Mouse (Mus musculus): Measurements from ENCODE around the gene Twf2. TPM values are rescaled to one million over a fixed set of nuclear protein-coding genes. Genes with fewer than 3 reads are reported as not detected.

Gene Twf2
- 100 to 1,000 TPM; 182 to 219 TPM for total RNA-seq (2021)
- 251 and 268 TPM in 2 replicates for polyA plus RNA-seq (2012; rRNA removed)
- long read RNA-seq, transcript Twf2-204 (8 exons, 1,508 nt): major isoform, 95 of 116 reads
- long read RNA-seq, transcript Twf2-201 (9 exons, 1,596 nt): minor isoform, 9 of 116 reads
- long read RNA-seq, partial matches to known transcripts: 2 of 116 reads
- long read RNA-seq, other reads (novel, unspliced or antisense): 10 of 116 reads

- Histone ChIP-seq H3K79me2 (replicated peaks; ENCODE audit: control insufficient read depth, insufficient read depth, low read length) (peaks cover 5% of the 10 kb centered on the region), H3K36me3 (ENCODE audit: control insufficient read depth, insufficient read depth, low read length) (no peaks in the 10 kb centered on the region), H3K9ac (ENCODE audit: low read depth, low read length) (peak within 1 kb of the TSS; percentile 77), H3K27ac (peak within 1 kb of the TSS; percentile 95), H3K4me1 (ENCODE audit: control insufficient read depth, insufficient read depth, low read length) (peaks cover 19% of the 10 kb centered on the region), H3K27me3 (ENCODE audit: control insufficient read depth, insufficient read depth, low read length) (no peaks in the 10 kb centered on the region), H3K4me3 (peak within 1 kb of the TSS; percentile 82)
- peak; percentile 97 to 98 for DNase-seq
- intact Hi-C loops (cut with DNase I): loop anchor here (5.0 kb wide), 1 partner anchor 229 kb away; no protein-coding TSS in a partner anchor
- TF ChIP-seq EP300 (IDR thresholded peaks at IDR 0.05; ENCODE audit: insufficient read depth, low read depth, low read length) (0 out of 2 replicates have a peak, but pooled peaks have one; percentile 5), POLR2A (IDR thresholded peaks at IDR 0.05; ENCODE audit: insufficient read depth, low read depth, low read length) (peak; percentile 77), CTCF (IDR thresholded peaks at IDR 0.05) (no peak)
- WGBS: 2% methylated on average over 39 of the region's 61 CpGs
These were observed at the start of gene Twf2 for GRCm38 (mm10) chr9:106202819-106203636. Twf2 (plus strand) TSS chr9:106203108.

- H3K4me3 ChIP-seq: no peak overlapping the region
- WGBS: 68% methylated on average over 9 of the region's 9 CpGs
- no peak for DNase-seq
- intact Hi-C loops (cut with DNase I): no loop called here
- no peaks in the 10 kb centered on the region for H3K36me3 ChIP-seq (ENCODE audit: control insufficient read depth, insufficient read depth, low read length)
- peaks cover 5% of the 10 kb centered on the region; the same call in 1 of the 2 replicates for H3K27me3 ChIP-seq (ENCODE audit: control insufficient read depth, insufficient read depth, low read length)
- TF ChIP-seq EP300 (IDR thresholded peaks at IDR 0.05; ENCODE audit: insufficient read depth, low read depth, low read length) (no peak), CTCF (IDR thresholded peaks at IDR 0.05) (no peak), POLR2A (IDR thresholded peaks at IDR 0.05; ENCODE audit: insufficient read depth, low read depth, low read length) (no peak)
- no peaks in the 10 kb centered on the region for H3K4me1 ChIP-seq (ENCODE audit: control insufficient read depth, insufficient read depth, low read length)
- H3K27ac ChIP-seq: no peak overlapping the region
- H3K9ac ChIP-seq (ENCODE audit: low read depth, low read length): no peak overlapping the region
- H3K79me2 ChIP-seq (replicated peaks; ENCODE audit: control insufficient read depth, insufficient read depth, low read length): no peaks in the 10 kb centered on the region
These were observed 48.8 kb upstream of the Twf2 start for GRCm38 (mm10) chr9:106154106-106154505.

- 65% methylated on average over 5 of the region's 5 CpGs for WGBS
- Histone ChIP-seq H3K9ac (ENCODE audit: low read depth, low read length) (no peak overlapping the region), H3K79me2 (replicated peaks; ENCODE audit: control insufficient read depth, insufficient read depth, low read length) (no peaks in the 10 kb centered on the region), H3K27me3 (ENCODE audit: control insufficient read depth, insufficient read depth, low read length) (no peaks in the 10 kb centered on the region), H3K4me3 (no peak overlapping the region), H3K27ac (no peak overlapping the region), H3K36me3 (ENCODE audit: control insufficient read depth, insufficient read depth, low read length) (no peaks in the 10 kb centered on the region), H3K4me1 (ENCODE audit: control insufficient read depth, insufficient read depth, low read length) (no peaks in the 10 kb centered on the region; the same call in 1 of the 2 replicates)
- DNase-seq: peak in 1 of 2 experiments; percentile 27
- TF ChIP-seq EP300 (IDR thresholded peaks at IDR 0.05; ENCODE audit: insufficient read depth, low read depth, low read length): no peak
- TF ChIP-seq CTCF (IDR thresholded peaks at IDR 0.05): peak; percentile 78
- intact Hi-C loops (cut with DNase I): loop anchor here (5.0 kb wide), 1 partner anchor 56 kb away; no protein-coding TSS in a partner anchor
These were observed 46.5 kb upstream of the Twf2 start for GRCm38 (mm10) chr9:106156419-106156818.

GRCm38 (mm10) chr9:106156921-106157622, 45.8 kb upstream of the Twf2 start:
- TF ChIP-seq EP300 (IDR thresholded peaks at IDR 0.05; ENCODE audit: insufficient read depth, low read depth, low read length): no peak
- no peak for TF ChIP-seq CTCF (IDR thresholded peaks at IDR 0.05)
- no peak for TF ChIP-seq POLR2A (IDR thresholded peaks at IDR 0.05; ENCODE audit: insufficient read depth, low read depth, low read length)
- Histone ChIP-seq H3K4me3 (no peak overlapping the region), H3K27ac (no peak overlapping the region), H3K9ac (ENCODE audit: low read depth, low read length) (no peak overlapping the region), H3K27me3 (ENCODE audit: control insufficient read depth, insufficient read depth, low read length) (no peaks in the 10 kb centered on the region), H3K4me1 (ENCODE audit: control insufficient read depth, insufficient read depth, low read length) (no peaks in the 10 kb centered on the region; the same call in 1 of the 2 replicates), H3K36me3 (ENCODE audit: control insufficient read depth, insufficient read depth, low read length) (no peaks in the 10 kb centered on the region), H3K79me2 (replicated peaks; ENCODE audit: control insufficient read depth, insufficient read depth, low read length) (no peaks in the 10 kb centered on the region)
- DNase-seq: no peak
- 80% methylated on average over 21 of the region's 21 CpGs for WGBS
- intact Hi-C loops (cut with DNase I): loop anchor here (5.0 kb wide), 1 partner anchor 55 kb away; no protein-coding TSS in a partner anchor

GRCm38 (mm10) chr9:106157623-106157925, 45.3 kb upstream of the Twf2 start:
- Histone ChIP-seq H3K27ac (no peak overlapping the region), H3K79me2 (replicated peaks; ENCODE audit: control insufficient read depth, insufficient read depth, low read length) (no peaks in the 10 kb centered on the region), H3K36me3 (ENCODE audit: control insufficient read depth, insufficient read depth, low read length) (no peaks in the 10 kb centered on the region), H3K4me1 (ENCODE audit: control insufficient read depth, insufficient read depth, low read length) (no peaks in the 10 kb centered on the region; the same call in 1 of the 2 replicates), H3K9ac (ENCODE audit: low read depth, low read length) (no peak overlapping the region), H3K4me3 (no peak overlapping the region), H3K27me3 (ENCODE audit: control insufficient read depth, insufficient read depth, low read length) (no peaks in the 10 kb centered on the region)
- intact Hi-C loops (cut with DNase I): loop anchor here (5.0 kb wide), 1 partner anchor 55 kb away; no protein-coding TSS in a partner anchor
- 82% methylated on average over 10 of the region's 10 CpGs for WGBS
- TF ChIP-seq POLR2A (IDR thresholded peaks at IDR 0.05; ENCODE audit: insufficient read depth, low read depth, low read length) (no peak), EP300 (IDR thresholded peaks at IDR 0.05; ENCODE audit: insufficient read depth, low read depth, low read length) (no peak), CTCF (IDR thresholded peaks at IDR 0.05) (no peak)
- DNase-seq: no peak
